Mouse (Mus musculus): ENCODE measurements around the gene Dcaf12l2.

Gene Dcaf12l2

DNA sequence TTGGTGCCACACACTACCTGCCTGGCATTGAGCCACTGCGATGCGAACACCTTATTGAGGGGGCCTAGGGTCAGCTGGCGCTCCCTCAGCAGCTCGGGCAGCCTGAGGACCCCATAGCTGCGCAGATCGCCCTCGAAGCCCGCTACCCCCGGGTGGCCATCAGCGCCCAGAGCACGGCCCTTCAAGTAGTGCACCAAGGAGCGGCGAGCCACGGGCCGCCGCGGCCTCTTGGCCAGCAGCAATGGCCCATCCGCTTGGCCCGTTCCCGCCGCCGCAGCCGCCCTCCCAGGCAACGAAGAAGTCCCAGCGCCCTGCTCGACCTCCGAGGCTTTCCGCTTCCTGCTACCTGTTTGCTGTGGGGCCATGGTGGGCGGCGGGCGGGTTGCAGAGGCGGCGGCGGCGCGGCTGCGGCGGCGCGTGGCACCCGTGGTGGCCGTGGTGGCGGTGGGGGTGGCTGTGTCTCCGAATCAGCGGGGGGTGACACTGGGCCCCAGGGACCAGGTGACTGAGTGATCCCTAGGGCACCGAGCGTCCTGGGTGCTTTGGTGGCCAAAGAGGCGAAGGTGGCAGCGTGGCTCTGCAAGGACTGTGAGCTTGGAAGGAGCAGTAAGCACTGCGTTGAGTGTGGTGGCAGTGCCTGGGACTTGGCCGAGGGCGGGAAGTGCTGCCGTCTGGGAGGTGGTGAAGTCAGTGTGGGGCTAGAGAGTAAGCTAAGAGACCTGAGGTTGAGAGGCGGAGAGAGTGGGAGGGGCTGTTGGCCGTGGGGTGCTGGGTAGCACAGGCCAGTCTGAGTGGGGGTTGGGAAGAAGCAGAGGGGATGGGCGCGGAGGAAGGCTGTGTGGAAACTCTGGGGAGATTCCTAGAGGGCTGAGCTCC is at the start of gene Dcaf12l2:
Gene Dcaf12l2 (minus strand): TSS at position 697 of the 876 bp plus-strand sequence.
- peak; percentile 2 for DNase-seq

DNA sequence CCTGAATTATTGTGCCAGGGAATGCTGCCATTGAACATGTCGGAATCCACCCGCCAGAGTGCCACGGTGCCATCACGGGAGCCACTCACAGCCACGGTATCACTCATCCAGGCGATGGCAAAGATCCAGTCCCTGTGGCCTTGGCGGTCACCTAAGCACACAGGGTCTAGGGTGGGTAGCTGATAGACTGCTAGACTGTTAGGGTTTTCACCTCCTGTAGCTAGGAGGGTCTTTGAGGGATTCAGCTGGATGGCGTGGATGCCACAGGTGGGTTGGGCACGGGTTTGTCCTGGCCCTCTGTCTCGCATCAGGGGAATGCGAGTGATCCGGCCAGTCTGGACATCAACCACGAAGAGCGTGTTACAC is 879 bp downstream of the Dcaf12l2 start:
- no peak for DNase-seq

Data from cerebellum, adult 9-11 months (tissue).